Mouse (Mus musculus) bone marrow macrophage, adult 2 months (primary cell): Measurements from ENCODE around the gene Disc1. TPM values are rescaled to one million over a fixed set of nuclear protein-coding genes. Genes with fewer than 3 reads are reported as not detected.
A peak's percentile ranks its signal among the peaks of the same experiment; 100 is the strongest.

Experiments
- H3K27ac ChIP-seq: 2 replicates; pipeline ENCODE4 v1.5.1; 2012; ENCODE audit warnings: low read depth, low read length; ENCODE audit not compliant: insufficient read depth
- H3K4me1 ChIP-seq: 2 replicates; pipeline ENCODE4 v1.6.1; 2012; ENCODE audit warnings: low read length; ENCODE audit not compliant: control insufficient read depth, insufficient read depth
- H3K4me3 ChIP-seq: 2 replicates; pipeline ENCODE4 v1.5.1; 2012; ENCODE audit warnings: mild to moderate bottlenecking, low read length, moderate library complexity; ENCODE audit not compliant: insufficient read depth
- CTCF ChIP-seq: IDR thresholded peaks from 2 replicates; pipeline ENCODE4 v1.5.1; 2012; ENCODE audit warnings: low read depth, mild to moderate bottlenecking, low read length, moderate library complexity
- POLR2A ChIP-seq: IDR thresholded peaks from 2 replicates; pipeline ENCODE4 v1.6.1; 2012; ENCODE audit warnings: mild to moderate bottlenecking, low read depth, low read length, borderline replicate concordance
- polyA plus RNA-seq: library from polyadenylated mRNA; stranded (reverse); fragments of >200 nt; gene quantifications from 2 replicates; pipeline ENCODE4 v1.2.4, GENCODE M21; 2012; ENCODE audit not compliant: missing spikeins, insufficient read depth, insufficient read length

Gene Disc1
- polyA plus RNA-seq, 1 experiment, result 2.8 TPM

DNA sequence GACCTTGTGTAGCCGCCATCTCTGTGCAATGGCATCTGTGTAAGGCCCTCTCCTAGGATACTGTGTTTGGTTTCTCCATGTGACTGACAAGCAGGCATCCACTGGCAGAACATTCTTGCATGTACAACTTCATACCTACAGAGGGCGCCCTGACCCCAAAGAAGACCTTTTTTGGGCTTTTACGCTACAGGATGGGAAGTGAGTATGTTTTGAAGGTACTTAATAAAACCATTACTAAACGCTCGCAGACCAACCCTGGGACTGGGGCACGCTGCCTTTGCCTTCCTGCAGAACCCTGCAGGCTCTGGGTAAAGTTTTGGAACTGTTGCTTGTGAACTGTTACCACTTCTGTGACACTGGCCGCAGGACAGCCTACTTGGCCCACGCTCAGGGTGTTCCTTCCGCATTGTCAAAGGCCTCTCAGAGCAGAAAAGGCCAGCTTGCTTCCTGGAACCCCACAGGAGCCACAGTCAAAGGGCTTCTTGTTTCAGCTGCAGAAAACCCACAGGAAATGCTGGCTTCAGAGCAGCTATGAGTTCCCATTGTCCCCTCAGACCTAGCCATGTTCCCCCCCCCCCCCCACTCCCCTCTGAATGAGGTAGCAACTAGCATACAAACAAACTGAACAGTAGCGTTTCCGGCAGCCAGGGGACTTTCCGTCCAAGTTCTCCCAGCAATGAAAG, 13.1 kb downstream of the Disc1 start:
- Histone ChIP-seq H3K4me3 (peak overlapping the region; percentile 39), H3K27ac (peak overlapping the region; percentile 93), H3K4me1 (peaks cover 16% of the 10 kb centered on the region)
- 0 out of 2 replicates have a peak, but pooled peaks have one; percentile 7 for TF ChIP-seq POLR2A
- peak; percentile 86 for TF ChIP-seq CTCF

- Histone ChIP-seq H3K27ac (peak overlapping the region; percentile 93), H3K4me3 (peak overlapping the region; percentile 39)
These were observed 13.6 kb downstream of the Disc1 start for GRCm38 (mm10) chr8:125067596-125067960.

GRCm38 (mm10) chr8:125068146-125068905, 14.3 kb downstream of the Disc1 start:
- no peak for TF ChIP-seq POLR2A
- TF ChIP-seq CTCF, result no peak
- peak overlapping the region; percentile 93 for H3K27ac ChIP-seq
- H3K4me1 ChIP-seq, result peaks cover 16% of the 10 kb centered on the region
- no peak overlapping the region for H3K4me3 ChIP-seq

More at GRCm38 (mm10) chr8:125067596-125067960, 13.6 kb downstream of the Disc1 start:
- H3K4me1 ChIP-seq, result peaks cover 16% of the 10 kb centered on the region
- TF ChIP-seq POLR2A (no peak), CTCF (no peak)

DNA sequence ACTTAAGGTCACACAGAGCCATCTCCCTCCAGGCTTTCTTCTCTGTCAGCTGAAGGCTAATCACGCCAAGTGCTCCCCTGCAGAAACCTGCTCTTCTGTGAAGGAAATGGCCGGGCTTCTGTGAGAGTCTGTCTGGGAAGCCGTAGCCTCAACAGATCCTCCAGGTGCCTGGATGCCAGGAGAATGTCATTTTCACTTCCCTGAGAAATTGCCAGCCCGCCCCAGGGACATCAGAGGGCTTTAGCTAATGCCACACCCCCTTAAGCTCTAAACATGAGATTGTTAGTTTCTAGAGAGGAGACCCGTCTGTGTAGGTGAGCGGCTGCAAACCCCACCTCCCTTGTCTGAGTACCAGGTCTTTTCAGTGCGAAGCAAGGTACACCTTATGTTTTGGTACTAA, 15.3 kb downstream of the Disc1 start:
- H3K4me1 ChIP-seq, result peaks cover 16% of the 10 kb centered on the region
- TF ChIP-seq POLR2A (no peak), CTCF (no peak)

DNA sequence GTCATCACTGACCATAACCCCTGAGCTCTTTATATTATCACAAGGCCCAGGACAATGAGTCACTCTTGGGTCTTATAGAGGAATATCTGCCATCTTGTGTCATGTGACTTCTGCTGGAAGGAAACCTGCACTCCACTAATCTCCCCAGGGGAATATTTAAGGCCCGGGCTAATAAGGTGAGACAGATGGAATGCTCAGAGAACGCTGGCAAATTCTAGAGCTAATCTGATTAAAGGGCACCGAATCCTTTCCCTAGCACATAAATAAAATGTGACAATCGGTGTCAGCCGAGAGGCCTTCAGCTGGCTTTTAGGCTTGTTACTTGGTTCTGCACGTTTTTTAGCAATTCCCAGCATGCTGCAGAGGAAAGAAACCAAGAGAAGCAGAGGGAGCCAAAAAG, 15.7 kb downstream of the Disc1 start:
- Histone ChIP-seq H3K4me1 (peaks cover 14% of the 10 kb centered on the region), H3K4me3 (no peak overlapping the region), H3K27ac (no peak overlapping the region)
- TF ChIP-seq CTCF (no peak), POLR2A (no peak)

More for the DNA sequence above, 15.3 kb downstream of the Disc1 start:
- H3K27ac ChIP-seq, result no peak overlapping the region
- H3K4me3 ChIP-seq, result no peak overlapping the region

DNA sequence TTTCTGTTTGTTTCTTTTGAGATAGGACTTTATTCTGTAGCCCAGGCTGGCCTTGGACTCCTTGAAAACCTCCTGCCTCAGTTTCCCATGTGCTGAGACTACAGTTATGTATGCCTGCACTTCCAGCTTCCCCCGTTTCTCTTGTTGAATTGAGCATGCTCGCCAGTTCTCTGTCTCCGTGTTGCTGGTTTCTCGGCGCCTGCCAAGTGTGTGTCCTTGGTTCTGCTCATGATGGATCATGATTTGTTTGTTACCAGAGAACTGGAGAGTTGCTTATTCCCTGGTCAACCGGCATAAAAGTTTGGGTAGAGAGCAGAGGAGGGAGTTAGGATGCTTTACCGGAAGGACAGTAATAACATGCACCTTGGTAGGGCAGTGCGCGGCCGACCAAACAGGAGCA, 20.1 kb downstream of the Disc1 start:
- Histone ChIP-seq H3K4me3 (no peak overlapping the region), H3K27ac (no peak overlapping the region), H3K4me1 (no peaks in the 10 kb centered on the region)
- TF ChIP-seq POLR2A, result no peak
- TF ChIP-seq CTCF, result no peak

- TF ChIP-seq CTCF (no peak), POLR2A (no peak)
- H3K27ac ChIP-seq, result no peak overlapping the region
- no peak overlapping the region for H3K4me3 ChIP-seq
- no peaks in the 10 kb centered on the region for H3K4me1 ChIP-seq
These were observed 20.6 kb downstream of the Disc1 start for GRCm38 (mm10) chr8:125074581-125074980.

GRCm38 (mm10) chr8:125075389-125075788, 21.4 kb downstream of the Disc1 start:
- Histone ChIP-seq H3K27ac (no peak overlapping the region), H3K4me3 (no peak overlapping the region), H3K4me1 (no peaks in the 10 kb centered on the region)
- TF ChIP-seq POLR2A, result no peak

DNA sequence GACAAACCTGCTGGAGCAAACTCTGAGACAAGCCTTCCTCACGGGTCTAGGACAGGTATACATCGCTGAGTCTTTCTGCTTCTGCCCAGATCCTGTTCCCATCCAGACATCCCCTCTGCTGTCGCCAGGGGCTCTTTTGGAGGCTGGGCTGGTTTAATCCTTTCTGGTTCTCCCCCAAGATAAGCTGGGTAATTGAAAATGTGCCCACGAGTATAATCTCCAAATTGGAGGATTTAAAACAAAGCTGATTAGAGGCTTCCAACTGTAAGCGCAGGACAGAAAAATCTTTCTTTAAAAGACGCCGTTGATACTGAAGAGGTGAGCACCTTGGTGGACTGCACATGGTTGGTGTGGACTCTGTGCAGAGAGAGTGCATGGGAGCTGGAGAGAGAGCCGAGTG, 23.3 kb downstream of the Disc1 start:
- H3K27ac ChIP-seq, result no peak overlapping the region
- TF ChIP-seq POLR2A, result no peak
- no peak for TF ChIP-seq CTCF
- H3K4me1 ChIP-seq, result peaks cover 8% of the 10 kb centered on the region
- no peak overlapping the region for H3K4me3 ChIP-seq

- TF ChIP-seq CTCF (no peak), POLR2A (no peak)
- no peak overlapping the region for H3K4me3 ChIP-seq
- H3K27ac ChIP-seq, result no peak overlapping the region
- peaks cover 23% of the 10 kb centered on the region for H3K4me1 ChIP-seq
These were observed 24.9 kb downstream of the Disc1 start for GRCm38 (mm10) chr8:125078771-125079384.
